Mouse (Mus musculus) bone marrow macrophage, adult 2 months (primary cell): ENCODE data around the gene Cacnb1. TPM values are rescaled to one million over a fixed set of nuclear protein-coding genes. Genes with fewer than 3 reads are reported as not detected.

Experiments
- H3K27ac ChIP-seq: 2 replicates; pipeline ENCODE4 v1.5.1; 2012; ENCODE audit warnings: low read depth, low read length; ENCODE audit not compliant: insufficient read depth
- H3K4me1 ChIP-seq: 2 replicates; pipeline ENCODE4 v1.6.1; 2012; ENCODE audit warnings: low read length; ENCODE audit not compliant: control insufficient read depth, insufficient read depth
- H3K4me3 ChIP-seq: 2 replicates; pipeline ENCODE4 v1.5.1; 2012; ENCODE audit warnings: mild to moderate bottlenecking, low read length, moderate library complexity; ENCODE audit not compliant: insufficient read depth
- CTCF ChIP-seq: IDR thresholded peaks from 2 replicates; pipeline ENCODE4 v1.5.1; 2012; ENCODE audit warnings: low read depth, mild to moderate bottlenecking, low read length, moderate library complexity
- POLR2A ChIP-seq: IDR thresholded peaks from 2 replicates; pipeline ENCODE4 v1.6.1; 2012; ENCODE audit warnings: mild to moderate bottlenecking, low read depth, low read length, borderline replicate concordance
- polyA plus RNA-seq: library from polyadenylated mRNA; stranded (reverse); fragments of >200 nt; gene quantifications from 2 replicates; pipeline ENCODE4 v1.2.4, GENCODE M21; 2012; ENCODE audit not compliant: missing spikeins, insufficient read depth, insufficient read length

Gene Cacnb1
- 9.6 and 9.7 TPM in 2 replicates for polyA plus RNA-seq

GRCm38 (mm10) chr11:98022555-98023371 is at the start of gene Cacnb1:
Gene Cacnb1, minus strand, starts transcription at chr11:98023034.
- TF ChIP-seq POLR2A (no peak), CTCF (no peak)
- peak within 1 kb of the TSS; percentile 84 for H3K4me3 ChIP-seq
- H3K27ac ChIP-seq = peak within 1 kb of the TSS; percentile 83
- H3K4me1 ChIP-seq = peaks cover 34% of the 10 kb centered on the region

- TF ChIP-seq POLR2A (no peak), CTCF (no peak)
- Histone ChIP-seq H3K4me1 (peaks cover 5% of the 10 kb centered on the region), H3K4me3 (no peak overlapping the region), H3K27ac (no peak overlapping the region)
These were observed 44.4 kb upstream of the Cacnb1 start for GRCm38 (mm10) chr11:98067255-98067654.

GRCm38 (mm10) chr11:98066201-98066600 is 43.4 kb upstream of the Cacnb1 start:
- no peak overlapping the region for H3K27ac ChIP-seq
- no peak overlapping the region for H3K4me3 ChIP-seq
- H3K4me1 ChIP-seq = peaks cover 10% of the 10 kb centered on the region
- TF ChIP-seq CTCF = no peak
- no peak for TF ChIP-seq POLR2A

GRCm38 (mm10) chr11:98061904-98062562 is 39.2 kb upstream of the Cacnb1 start:
- TF ChIP-seq POLR2A = no peak
- TF ChIP-seq CTCF = no peak
- Histone ChIP-seq H3K27ac (no peak overlapping the region), H3K4me1 (peaks cover 20% of the 10 kb centered on the region)

GRCm38 (mm10) chr11:98061441-98061840 is 38.6 kb upstream of the Cacnb1 start:
- TF ChIP-seq CTCF (no peak), POLR2A (no peak)
- Histone ChIP-seq H3K27ac (no peak overlapping the region), H3K4me1 (peaks cover 22% of the 10 kb centered on the region), H3K4me3 (no peak overlapping the region)

More at GRCm38 (mm10) chr11:98061904-98062562, 39.2 kb upstream of the Cacnb1 start:
- no peak overlapping the region for H3K4me3 ChIP-seq

- no peak for TF ChIP-seq POLR2A
- no peak for TF ChIP-seq CTCF
- no peak overlapping the region for H3K27ac ChIP-seq
- peaks cover 22% of the 10 kb centered on the region for H3K4me1 ChIP-seq
- H3K4me3 ChIP-seq = no peak overlapping the region
These were observed 37.4 kb upstream of the Cacnb1 start for GRCm38 (mm10) chr11:98060104-98060692.

- Histone ChIP-seq H3K27ac (no peak overlapping the region), H3K4me3 (no peak overlapping the region), H3K4me1 (peaks cover 22% of the 10 kb centered on the region)
- no peak for TF ChIP-seq POLR2A
- TF ChIP-seq CTCF = no peak
These were observed 36.8 kb upstream of the Cacnb1 start for GRCm38 (mm10) chr11:98059662-98060061.

GRCm38 (mm10) chr11:98057998-98058397 is 35.2 kb upstream of the Cacnb1 start:
- H3K4me1 ChIP-seq = peaks cover 20% of the 10 kb centered on the region
- no peak overlapping the region for H3K4me3 ChIP-seq
- no peak overlapping the region for H3K27ac ChIP-seq
- no peak for TF ChIP-seq CTCF

- Histone ChIP-seq H3K4me1 (peaks cover 20% of the 10 kb centered on the region), H3K4me3 (no peak overlapping the region), H3K27ac (no peak overlapping the region)
- TF ChIP-seq CTCF (no peak), POLR2A (no peak)
These were observed 34.6 kb upstream of the Cacnb1 start for GRCm38 (mm10) chr11:98057466-98057865.

GRCm38 (mm10) chr11:98052989-98053834 is 30.4 kb upstream of the Cacnb1 start, which contains the start of gene Stac2:
Gene Stac2, minus strand, starts transcription at chr11:98053462.
- Histone ChIP-seq H3K27ac (peak within 1 kb of the TSS; percentile 50), H3K4me1 (peaks cover 34% of the 10 kb centered on the region), H3K4me3 (peak within 1 kb of the TSS; percentile 63)
- TF ChIP-seq POLR2A (no peak), CTCF (no peak)
